Comparison of ENCODE assay signal across 7 mouse cellular contexts in genomic region chr1:164898846-164899351, GRCm38 (mm10). TPM values are rescaled to one million over a fixed set of nuclear protein-coding genes. Genes with fewer than 3 reads are reported as not detected.
A peak's percentile ranks its signal among the peaks of the same experiment; 100 is the strongest.
DNase-seq lines count a peak whose midpoint lies in the region; ATAC-seq and TF ChIP-seq lines count a peak whose summit lies in the region.

No protein-coding gene starts in this region.

- H3K36me3 ChIP-seq in intestine, postnatal 0 days (ENCODE audit: control insufficient read depth, insufficient read depth) = no peaks in the 10 kb centered on the region
- H3K36me3 ChIP-seq in midbrain, embryonic 11.5 days (ENCODE audit: control insufficient read depth, insufficient read depth, low read length) = no peaks in the 10 kb centered on the region

- H3K4me1 ChIP-seq in intestine, postnatal 0 days (replicated peaks; ENCODE audit: control insufficient read depth, insufficient read depth, low read length) = peaks cover 11% of the 10 kb centered on the region
- H3K4me1 ChIP-seq in midbrain, embryonic 11.5 days (ENCODE audit: control insufficient read depth, insufficient read depth, low read length) = no peaks in the 10 kb centered on the region

- peak overlapping the region; percentile 31; the same call in 1 of the 2 replicates for H3K9ac ChIP-seq in intestine, postnatal 0 days (ENCODE audit: low read depth, low read length)
- peak overlapping the region; percentile 76 for H3K9ac ChIP-seq in midbrain, embryonic 11.5 days (ENCODE audit: low read length)

- H3K9me3 ChIP-seq in intestine, postnatal 0 days (ENCODE audit: control insufficient read depth) = no peaks in the 10 kb centered on the region
- no peaks in the 10 kb centered on the region for H3K9me3 ChIP-seq in midbrain, embryonic 11.5 days (ENCODE audit: control insufficient read depth, low read length)

- no peaks in the 10 kb centered on the region for H3K27me3 ChIP-seq in intestine, postnatal 0 days (replicated peaks; ENCODE audit: control insufficient read depth, insufficient read depth, low read length)
- H3K27me3 ChIP-seq in midbrain, embryonic 11.5 days (ENCODE audit: control insufficient read depth, insufficient read depth, low read length) = no peaks in the 10 kb centered on the region

- WGBS in intestine, postnatal 0 days = under 1% methylated on average over 22 of the region's 22 CpGs
- WGBS in midbrain, embryonic 11.5 days = 0% methylated on average over 22 of the region's 22 CpGs

- peak overlapping the region; percentile 46; the same call in 1 of the 2 replicates for H3K27ac ChIP-seq in intestine, postnatal 0 days (ENCODE audit: low read depth, low read length)
- peak overlapping the region; percentile 44; the same call in 1 of the 2 replicates for H3K27ac ChIP-seq in midbrain, embryonic 11.5 days (ENCODE audit: low read depth, low read length)

- intact Hi-C loops in left cerebral cortex, postnatal 36 days (cut with DNase I) = loop anchor here (2.0 to 5.0 kb wide), 6 partner anchors 112 to 440 kb away; partner anchors contain the start of gene Atp1b1

- TF ChIP-seq CTCF in intestine, postnatal 0 days (IDR thresholded peaks at IDR 0.05; ENCODE audit: low read depth) = peak; percentile 83

- DNase-seq in adrenal gland, adult 2 months = peak; percentile 86
- peak; percentile 87 for DNase-seq in embryo, embryonic 11 days
- peak; percentile 40 for DNase-seq in gonadal fat pad, adult 2 months (ENCODE audit: low read depth)
- DNase-seq in left cerebral cortex, postnatal 36 days (ENCODE audit: low spot score in 2 of 2) = peak; percentile 87 to 92
- peak; percentile 97 for DNase-seq in midbrain, embryonic 11.5 days (ENCODE audit: low spot score, missing footprints)
- peak; percentile 35 for DNase-seq in spleen, adult 12 weeks (ENCODE audit: low spot score)

- H3K4me3 ChIP-seq in intestine, postnatal 0 days (ENCODE audit: low read depth, low read length) = peak overlapping the region; percentile 50
- peak overlapping the region; percentile 42 for H3K4me3 ChIP-seq in midbrain, embryonic 11.5 days (ENCODE audit: low read depth, low read length)

- peak overlapping the region; percentile 95 for H3K4me2 ChIP-seq in intestine, postnatal 0 days (replicated peaks; ENCODE audit: low read depth)
- H3K4me2 ChIP-seq in midbrain, embryonic 11.5 days = peak overlapping the region; percentile 70

- ATAC-seq in intestine, postnatal 0 days = peak; percentile 81
- ATAC-seq in midbrain, embryonic 11.5 days (ENCODE audit: low FRiP score) = peak; percentile 92

RNA-seq across cellular contexts. Expression of gene Xcl1, which starts 36.4 kb away (rescaled TPM):
- total RNA-seq in adrenal gland, adult 2 months (2021) = under 1 TPM in 1 of 2 experiments, not detected in 1; 0.83 TPM
- not detected in 2 replicates for polyA plus RNA-seq in adrenal gland, adult 2 months (2012; rRNA removed)
- 0.28 and 0.43 TPM in 2 replicates for polyA plus RNA-seq in gonadal fat pad, adult 2 months (2012; rRNA removed)
- polyA plus RNA-seq in intestine, postnatal 0 days (2015; fragmentation: Nextera tagmentation; extraction: Ambion mirVana) = 0.31 TPM in 1 of 2 replicates, not detected in the other
- total RNA-seq in left cerebral cortex, postnatal 36 days (2021) = not detected
- polyA plus RNA-seq in midbrain, embryonic 11.5 days (2014; fragmentation: Nextera tagmentation; extraction: Ambion mirVana) = not detected in 2 replicates

Comparison
In these comparisons a context has a peak if more than half of its experiments do, and no peak if none do; other contexts are left out.
1. Peak in every context shown above with its lines: DNase-seq, ATAC-seq, H3K4me3 ChIP-seq and H3K27ac ChIP-seq.
2. DNase-seq: peak in every context shown above with its lines; median percentile 97 in midbrain, embryonic 11.5 days; 90 in left cerebral cortex, postnatal 36 days; 87 in embryo, embryonic 11 days; 86 in adrenal gland, adult 2 months; 40 in gonadal fat pad, adult 2 months; 35 in spleen, adult 12 weeks.